Mouse (Mus musculus) midbrain, embryonic 16.5 days (tissue): ENCODE measurements around the gene Apobec1. TPM values are rescaled to one million over a fixed set of nuclear protein-coding genes. Genes with fewer than 3 reads are reported as not detected.
A peak's percentile ranks its signal among the peaks of the same experiment; 100 is the strongest.

Experiments
- ATAC-seq: fragments of 200-750 bp; cut with Nextera tagmentation; 2 replicates; pipeline ENCODE4 v1.8.0; 2017; ENCODE audit warnings: moderate TSS enrichment
- H3K27ac ChIP-seq: fragments of 300-500 bp; sonication (generic); 2 replicates; pipeline ENCODE4 v1.5.1; 2014; ENCODE audit warnings: mild to moderate bottlenecking, low read length, mixed read lengths
- H3K27me3 ChIP-seq: fragments of 300-500 bp; sonication (generic); 2 replicates; pipeline ENCODE4 v1.6.1; 2014; ENCODE audit warnings: low read depth, low read length, mixed read lengths; ENCODE audit not compliant: control insufficient read depth, insufficient read depth
- H3K36me3 ChIP-seq: fragments of 300-500 bp; sonication (generic); 2 replicates; pipeline ENCODE4 v1.6.1; 2014; ENCODE audit warnings: mild to moderate bottlenecking, low read length, moderate library complexity, mixed read lengths; ENCODE audit not compliant: control insufficient read depth, insufficient read depth
- H3K4me1 ChIP-seq: fragments of 300-500 bp; sonication (generic); 2 replicates; pipeline ENCODE4 v1.6.1; 2014; ENCODE audit warnings: mild to moderate bottlenecking, low read length, mixed read lengths; ENCODE audit not compliant: control insufficient read depth, insufficient read depth
- H3K4me2 ChIP-seq: fragments of 300-500 bp; sonication (generic); 2 replicates; pipeline ENCODE4 v1.6.1; 2014; ENCODE audit warnings: mild to moderate bottlenecking, low read length, mixed read lengths
- H3K4me3 ChIP-seq: fragments of 300-500 bp; sonication (generic); 2 replicates; pipeline ENCODE4 v1.5.1; 2014; ENCODE audit warnings: low read depth, mild to moderate bottlenecking, low read length, moderate library complexity, mixed read lengths
- H3K9ac ChIP-seq: fragments of 300-500 bp; sonication (generic); 2 replicates; pipeline ENCODE4 v1.6.1; 2014; ENCODE audit warnings: low read depth, low read length, mixed read lengths
- H3K9me3 ChIP-seq: fragments of 300-500 bp; sonication (generic); replicated peaks from 2 replicates; pipeline ENCODE4 v1.6.1; 2014; ENCODE audit warnings: mild to moderate bottlenecking, low read length, mixed read lengths; ENCODE audit not compliant: control insufficient read depth, poor library complexity, severe bottlenecking
- WGBS: fragments of 180-500 bp; shearing (Covaris S2); extraction: QIAGEN DNeasy Blood & Tissue Kit; methylation state at CpG from one replicate; pipeline ENCODE4 v1.1.7; 2014; 5-methylcytosine and 5-hydroxymethylcytosine counted together
- polyA plus RNA-seq: library from polyadenylated mRNA; unstranded; fragments of >200 nt; fragmentation: Nextera tagmentation; extraction: Ambion mirVana; gene quantifications from 2 replicates; pipeline ENCODE4 v1.2.1, GENCODE M21; 2015

The Apobec1 gene
- polyA plus RNA-seq, 1 experiment from 2014 or later = 1.7 TPM

DNA sequence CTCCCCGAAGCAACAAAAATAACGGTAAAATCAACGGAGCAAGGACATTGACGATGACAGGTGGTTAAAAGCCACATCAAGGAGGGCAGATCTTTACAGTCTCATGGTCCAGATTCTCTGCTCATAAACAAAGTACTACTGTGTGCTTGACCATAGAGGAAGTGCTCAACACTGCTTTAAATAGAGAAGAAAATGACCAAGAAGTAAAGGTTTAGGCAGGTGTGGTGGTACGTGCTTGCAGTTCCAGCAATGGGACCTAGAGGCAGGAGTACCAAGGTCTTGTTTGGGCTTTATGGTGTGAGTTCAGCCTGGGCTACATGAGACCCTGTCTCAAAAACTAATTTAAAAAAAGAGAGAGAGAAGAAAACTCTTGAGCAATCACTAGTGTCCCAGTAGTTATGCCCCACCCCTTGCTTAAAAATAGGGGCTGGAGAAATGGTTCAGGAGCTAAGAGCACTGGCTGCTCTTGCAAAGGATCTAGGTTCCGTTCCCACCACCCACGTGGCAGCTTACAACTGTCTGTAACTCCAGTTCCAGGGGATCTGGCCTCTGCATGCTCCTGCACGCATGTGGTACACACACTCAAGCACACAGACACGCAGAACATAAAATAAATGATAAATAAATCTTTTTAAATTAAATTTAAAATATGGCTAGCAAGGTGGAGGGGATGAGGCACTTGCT lies 3.0 kb downstream of the Apobec1 start:
- H3K4me1 ChIP-seq = peaks cover 5% of the 10 kb centered on the region; the same call in 1 of the 2 replicates
- H3K9me3 ChIP-seq = no peaks in the 10 kb centered on the region
- no peaks in the 10 kb centered on the region for H3K27me3 ChIP-seq
- no peak for ATAC-seq
- no peaks in the 10 kb centered on the region for H3K36me3 ChIP-seq
- no peak overlapping the region for H3K4me3 ChIP-seq
- H3K27ac ChIP-seq = no peak overlapping the region
- H3K9ac ChIP-seq = no peak overlapping the region
- no peak overlapping the region for H3K4me2 ChIP-seq
- WGBS = 95% methylated on average over 9 of the region's 9 CpGs

DNA sequence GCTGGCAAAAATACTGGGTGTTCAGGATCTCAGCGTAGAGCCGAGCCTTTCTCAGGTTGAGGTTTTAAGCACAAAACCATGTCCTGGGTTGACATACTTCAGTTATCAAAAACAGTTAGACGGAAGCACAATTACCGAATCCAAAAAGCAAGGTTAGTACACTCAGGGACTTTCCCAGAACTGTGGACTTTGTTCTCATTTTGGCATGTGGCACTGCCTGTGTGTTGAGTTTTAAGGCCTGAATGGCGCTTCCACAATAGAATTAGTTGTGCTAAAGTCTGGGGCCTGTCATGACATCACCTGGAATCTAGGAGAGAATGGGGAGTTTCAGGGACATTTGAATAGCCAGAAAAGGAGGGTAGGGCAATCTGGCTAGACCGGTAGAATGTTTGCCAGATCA lies 3.8 kb downstream of the Apobec1 start:
- Histone ChIP-seq H3K27me3 (no peaks in the 10 kb centered on the region), H3K9ac (no peak overlapping the region), H3K4me1 (peaks cover 5% of the 10 kb centered on the region; the same call in 1 of the 2 replicates), H3K36me3 (no peaks in the 10 kb centered on the region), H3K4me3 (no peak overlapping the region), H3K4me2 (no peak overlapping the region), H3K9me3 (no peaks in the 10 kb centered on the region), H3K27ac (no peak overlapping the region)
- 82% methylated on average over 6 of the region's 6 CpGs for WGBS
- ATAC-seq = no peak

DNA sequence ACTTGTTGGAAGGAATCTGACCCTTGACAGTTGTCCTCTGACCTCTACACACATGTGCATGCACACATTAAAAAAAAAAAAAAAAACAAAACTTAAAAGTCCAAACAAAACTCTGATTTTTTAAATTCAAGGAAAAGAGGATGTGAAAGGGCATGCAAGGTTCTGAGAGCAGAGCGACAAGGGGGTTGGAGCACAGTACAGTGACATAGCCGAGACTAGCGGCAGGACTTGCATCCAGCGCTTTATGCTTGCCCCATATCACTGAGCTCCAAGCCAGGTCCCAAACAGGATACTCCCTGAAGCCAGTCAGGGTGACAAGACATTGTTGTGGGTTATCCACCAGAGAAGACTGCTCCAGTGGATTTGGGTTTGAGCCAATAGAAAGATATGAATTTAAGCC lies 4.2 kb downstream of the Apobec1 start:
- no peak overlapping the region for H3K4me3 ChIP-seq
- H3K9me3 ChIP-seq = no peaks in the 10 kb centered on the region
- H3K27ac ChIP-seq = no peak overlapping the region
- H3K36me3 ChIP-seq = no peaks in the 10 kb centered on the region
- no peak for ATAC-seq
- H3K27me3 ChIP-seq = no peaks in the 10 kb centered on the region
- H3K4me2 ChIP-seq = no peak overlapping the region
- H3K9ac ChIP-seq = no peak overlapping the region
- WGBS = over 99% methylated on average over 4 of the region's 4 CpGs
- H3K4me1 ChIP-seq = peaks cover 5% of the 10 kb centered on the region; the same call in 1 of the 2 replicates

- H3K4me2 ChIP-seq = no peak overlapping the region
- 85% methylated on average over 7 of the region's 7 CpGs for WGBS
Observed at GRCm38 (mm10) chr6:122596608-122597007, 5.6 kb downstream of the Apobec1 start.

DNA sequence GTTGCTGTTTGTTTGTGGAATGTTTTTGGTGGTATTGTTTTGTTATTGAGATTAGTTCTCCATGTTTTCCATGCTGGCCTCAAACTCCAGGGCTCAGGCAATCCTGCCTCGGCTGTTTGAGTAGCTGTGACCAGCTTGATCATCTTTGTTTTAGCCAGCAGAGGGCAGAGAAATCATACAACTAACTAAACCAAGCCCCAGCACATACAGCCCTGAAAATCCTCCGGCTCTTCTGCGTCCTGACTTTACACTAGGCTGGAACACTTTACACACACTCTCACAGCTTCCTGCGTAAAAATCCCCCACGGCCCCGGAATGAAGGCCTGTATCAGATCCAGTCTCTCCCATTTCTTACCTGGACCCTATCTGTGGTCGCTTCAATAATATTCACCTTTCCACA lies 6.6 kb downstream of the Apobec1 start:
- Histone ChIP-seq H3K27me3 (no peaks in the 10 kb centered on the region), H3K27ac (no peak overlapping the region), H3K4me1 (no peaks in the 10 kb centered on the region), H3K4me3 (no peak overlapping the region), H3K36me3 (no peaks in the 10 kb centered on the region), H3K4me2 (no peak overlapping the region), H3K9me3 (no peaks in the 10 kb centered on the region), H3K9ac (no peak overlapping the region)
- 27% methylated on average over 7 of the region's 7 CpGs for WGBS
- peak; percentile 72 for ATAC-seq

More at GRCm38 (mm10) chr6:122596608-122597007, 5.6 kb downstream of the Apobec1 start:
- no peak for ATAC-seq
- Histone ChIP-seq H3K9me3 (no peaks in the 10 kb centered on the region), H3K36me3 (no peaks in the 10 kb centered on the region), H3K27me3 (no peaks in the 10 kb centered on the region), H3K27ac (no peak overlapping the region), H3K9ac (no peak overlapping the region), H3K4me3 (no peak overlapping the region), H3K4me1 (no peaks in the 10 kb centered on the region)

GRCm38 (mm10) chr6:122592905-122593304 lies 9.3 kb downstream of the Apobec1 start:
- H3K4me2 ChIP-seq = no peak overlapping the region
- no peaks in the 10 kb centered on the region for H3K4me1 ChIP-seq
- H3K4me3 ChIP-seq = no peak overlapping the region
- H3K36me3 ChIP-seq = no peaks in the 10 kb centered on the region
- ATAC-seq = no peak
- H3K9me3 ChIP-seq = no peaks in the 10 kb centered on the region
- H3K27me3 ChIP-seq = no peaks in the 10 kb centered on the region
- no peak overlapping the region for H3K9ac ChIP-seq
- H3K27ac ChIP-seq = no peak overlapping the region
- WGBS = 88% methylated on average over 2 of the region's 2 CpGs

DNA sequence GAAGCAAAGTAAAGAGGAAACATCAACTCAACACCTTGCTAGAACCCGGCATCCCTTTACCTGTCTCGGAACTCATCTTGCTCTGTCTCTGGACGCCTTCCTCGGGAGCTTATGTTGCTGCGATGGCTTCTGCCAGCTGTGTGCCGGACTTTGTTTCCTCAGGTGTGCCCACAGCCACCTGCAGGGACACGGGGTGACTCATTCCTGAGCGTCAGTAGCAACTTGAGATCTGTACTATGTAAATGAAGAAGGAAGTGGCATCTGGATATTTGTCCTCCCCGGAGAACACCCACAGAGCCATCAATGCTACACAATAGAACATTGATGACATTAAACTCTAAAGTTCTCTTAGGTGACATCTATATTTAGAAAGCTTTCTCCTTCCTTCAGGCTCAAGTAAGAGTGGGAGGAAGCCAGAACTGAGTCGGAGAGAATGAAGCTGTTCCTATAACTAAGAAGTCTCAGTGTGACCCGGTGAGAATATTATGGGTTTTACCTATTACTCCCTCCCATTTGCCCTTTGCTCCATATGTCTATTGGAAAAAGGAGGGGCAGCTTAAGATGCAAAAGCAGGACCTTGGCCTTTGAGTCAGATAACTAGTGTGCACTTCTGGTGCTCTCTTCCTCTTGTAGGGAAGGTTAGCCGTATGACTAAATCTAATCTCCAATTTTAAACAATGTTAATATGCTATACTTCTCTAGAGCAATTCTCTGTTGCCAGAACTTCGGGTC lies 11.1 kb downstream of the Apobec1 start:
- no peak overlapping the region for H3K4me2 ChIP-seq
- H3K9ac ChIP-seq = no peak overlapping the region
- H3K27ac ChIP-seq = no peak overlapping the region
- H3K36me3 ChIP-seq = no peaks in the 10 kb centered on the region
- no peaks in the 10 kb centered on the region for H3K9me3 ChIP-seq
- ATAC-seq = no peak
- H3K4me3 ChIP-seq = no peak overlapping the region
- WGBS = 85% methylated on average over 13 of the region's 13 CpGs
- H3K27me3 ChIP-seq = no peaks in the 10 kb centered on the region
- no peaks in the 10 kb centered on the region for H3K4me1 ChIP-seq

- H3K9me3 ChIP-seq = no peaks in the 10 kb centered on the region
- no peak overlapping the region for H3K27ac ChIP-seq
- H3K4me3 ChIP-seq = no peak overlapping the region
- no peak overlapping the region for H3K4me2 ChIP-seq
- no peaks in the 10 kb centered on the region for H3K4me1 ChIP-seq
- H3K9ac ChIP-seq = no peak overlapping the region
- no peaks in the 10 kb centered on the region for H3K36me3 ChIP-seq
- no peaks in the 10 kb centered on the region for H3K27me3 ChIP-seq
- ATAC-seq = no peak
- 86% methylated on average over 1 of the region's 1 CpGs for WGBS
Observed at GRCm38 (mm10) chr6:122579086-122579485, 23.2 kb downstream of the Apobec1 start.

- no peaks in the 10 kb centered on the region for H3K27me3 ChIP-seq
- no peak overlapping the region for H3K27ac ChIP-seq
- no peak overlapping the region for H3K4me3 ChIP-seq
- ATAC-seq = no peak
- no peaks in the 10 kb centered on the region for H3K36me3 ChIP-seq
- WGBS = 91% methylated on average over 3 of the region's 3 CpGs
- no peaks in the 10 kb centered on the region for H3K9me3 ChIP-seq
- no peak overlapping the region for H3K9ac ChIP-seq
- H3K4me2 ChIP-seq = no peak overlapping the region
- H3K4me1 ChIP-seq = no peaks in the 10 kb centered on the region
Observed at GRCm38 (mm10) chr6:122577030-122577429, 25.2 kb downstream of the Apobec1 start.
